Mouse (Mus musculus) gastrocnemius, postnatal 36 days (tissue): ENCODE results near the gene Olfr220. TPM values are rescaled to one million over a fixed set of nuclear protein-coding genes. Genes with fewer than 3 reads are reported as not detected.

Source experiments
- DNase-seq, 2 experiments: peaks; one replicate each; pipeline ENCODE4 v3.0.0; 2022
- intact Hi-C: fragments of 180-260 bp; cut with DNase I; formaldehyde crosslinking; loops from one replicate; pipeline ENCODE4 v1.15.1; 2025
- long read RNA-seq, 2 experiments: library from polyadenylated mRNA; stranded (forward); transcript quantifications; one replicate each; pipeline ENCODE4 v2.0.0; 2021
- total RNA-seq, 2 experiments: library from RNA; stranded (reverse); gene quantifications; 2 replicates each; pipeline ENCODE4 v1.2.3; 2021

Olfr220 gene
- total RNA-seq: not detected
- long read RNA-seq, experiment 1: 0 reads
- long read RNA-seq, experiment 2: 0 reads

DNA sequence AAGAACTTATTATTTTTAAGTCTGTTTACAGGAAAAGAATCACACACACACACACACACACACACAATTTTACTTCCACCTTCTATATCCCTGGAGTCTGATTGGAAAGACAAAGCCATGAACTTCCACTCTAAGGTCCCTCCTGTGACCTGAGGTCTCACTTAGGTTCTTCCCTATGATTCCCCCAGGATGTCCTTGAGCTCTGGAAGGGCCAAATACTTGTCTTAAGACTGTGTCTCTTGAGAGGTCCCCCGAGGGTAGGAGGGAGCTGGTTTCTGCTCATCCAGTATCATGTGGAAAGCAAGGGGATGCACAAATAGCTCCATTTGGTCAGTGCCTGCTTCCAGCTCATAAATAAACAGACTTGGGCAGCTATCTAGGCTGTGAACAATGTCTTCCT lies at the start of gene Olfr220:
Gene Olfr220, plus strand, starts transcription at position 301 of the 400 bp plus-strand sequence.
- DNase-seq: no peak
- intact Hi-C loops: no loop called here

DNA sequence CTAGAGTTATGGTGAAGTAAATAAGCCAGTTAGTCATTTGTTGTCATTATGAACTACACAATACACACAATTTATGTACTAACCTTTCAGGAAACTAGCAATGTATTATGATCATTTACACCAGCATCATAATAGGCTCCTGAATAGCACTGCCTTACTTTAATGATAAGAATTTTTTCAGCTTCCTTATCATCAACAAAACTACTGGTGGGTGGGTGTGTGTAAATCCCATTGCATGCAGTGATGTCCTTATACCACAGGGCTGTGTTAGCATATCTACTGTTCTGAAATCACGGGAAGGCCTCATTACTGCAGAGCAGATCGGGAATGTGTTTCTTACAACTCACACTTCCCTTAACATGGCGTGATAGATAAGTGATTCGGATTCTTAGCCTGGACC lies 18.9 kb upstream of the Olfr220 start:
- intact Hi-C loops: no loop called here
- DNase-seq: no peak

DNA sequence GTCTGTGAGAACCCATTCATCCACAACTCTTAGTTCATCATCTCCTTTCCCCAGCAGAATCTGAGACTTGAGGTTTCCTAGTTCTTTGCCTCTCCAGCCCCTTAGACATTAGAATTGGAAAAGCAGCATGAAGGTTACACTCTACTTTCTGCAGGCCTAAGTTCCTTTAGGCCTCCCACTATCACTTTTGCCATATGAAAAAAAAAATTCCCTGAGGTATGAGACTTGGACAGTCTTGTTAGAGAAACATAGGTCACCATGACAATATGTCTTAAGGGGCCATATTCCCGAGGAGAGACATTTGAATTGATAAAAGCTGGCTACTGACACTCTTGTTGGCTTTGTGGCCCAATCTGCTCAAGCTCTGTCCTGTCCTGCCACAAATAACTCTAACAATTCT lies 18.1 kb upstream of the Olfr220 start, which contains the start of gene Olfr414:
Gene Olfr414, plus strand, starts transcription at position 301 of the 400 bp plus-strand sequence.
- DNase-seq: no peak
- intact Hi-C loops: no loop called here

DNA sequence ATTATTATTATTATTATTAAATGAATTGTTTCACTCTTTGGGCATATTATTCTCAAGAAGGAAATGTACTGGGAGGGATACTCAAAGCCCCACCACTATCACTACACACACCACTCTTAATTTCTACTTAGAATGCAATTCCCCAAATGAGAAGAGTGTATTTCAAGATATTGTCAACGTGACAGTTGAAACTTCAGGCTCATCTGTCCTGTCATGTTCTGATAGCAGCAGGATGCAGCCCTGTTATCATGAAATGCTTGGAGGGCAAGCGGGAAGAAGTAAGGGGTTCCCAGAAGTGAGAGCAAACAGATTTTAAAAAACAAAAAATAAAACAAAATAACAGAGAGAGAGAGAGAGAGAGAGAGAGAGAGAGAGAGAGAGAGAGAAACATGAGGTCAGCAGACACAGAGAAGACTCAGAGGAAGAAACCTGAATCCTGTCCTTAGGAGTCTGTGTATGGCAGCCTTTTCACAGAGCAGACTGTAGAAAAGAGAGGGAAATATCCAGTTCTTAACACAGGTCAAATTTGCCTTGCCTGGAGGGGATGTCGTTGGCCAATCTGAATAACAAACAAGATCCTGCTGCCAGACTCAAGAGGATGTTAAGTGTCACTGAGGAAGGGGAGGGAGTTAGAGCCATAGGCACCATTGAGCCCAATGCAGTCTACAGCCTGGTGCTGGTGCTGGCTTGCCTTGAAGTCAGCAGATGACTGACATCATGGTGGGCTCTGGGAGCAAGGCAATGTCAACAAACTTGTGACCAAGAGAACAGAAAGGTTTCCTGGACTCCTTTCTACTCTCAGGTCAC lies 15.5 kb upstream of the Olfr220 start:
- DNase-seq: no peak
- intact Hi-C loops: no loop called here

DNA sequence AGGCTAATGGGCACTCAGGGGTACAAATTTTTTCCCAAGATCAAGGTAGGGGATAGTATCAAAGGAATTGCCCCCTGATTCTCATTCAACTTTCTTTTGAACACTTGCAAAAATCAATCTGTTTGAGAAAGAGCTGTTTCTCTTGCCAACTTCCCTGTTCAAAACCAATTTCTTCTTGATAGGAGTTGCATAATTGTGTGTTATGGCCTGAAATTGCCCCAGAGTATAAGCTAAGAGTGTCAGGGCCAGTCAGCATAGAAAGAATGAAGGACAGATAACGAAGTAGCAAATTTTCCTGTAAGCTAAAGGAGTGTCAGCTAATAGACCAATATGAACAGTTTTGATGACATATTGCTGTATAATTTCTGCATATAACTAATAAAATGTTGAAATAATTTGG lies 14.5 kb upstream of the Olfr220 start:
- intact Hi-C loops: no loop called here
- DNase-seq: no peak

DNA sequence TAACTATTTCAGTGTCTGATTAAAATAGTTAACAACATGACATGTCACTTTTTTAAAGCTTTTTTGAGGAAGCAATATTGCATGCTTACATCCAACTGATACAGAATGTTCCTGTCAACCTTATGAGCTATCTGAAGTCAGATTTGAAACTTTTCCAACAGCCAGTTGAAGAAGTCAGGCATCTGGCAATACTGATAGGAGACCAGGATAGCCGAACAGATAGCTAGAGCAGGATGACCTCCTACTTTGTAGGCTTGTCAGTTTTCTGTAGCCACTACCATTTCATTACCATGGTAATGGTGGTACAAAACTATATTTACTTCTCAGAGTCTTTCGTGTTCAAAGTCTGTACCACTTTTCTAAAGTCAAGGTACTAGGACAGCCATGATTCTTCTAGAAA lies 13.5 kb upstream of the Olfr220 start:
- intact Hi-C loops: no loop called here
- DNase-seq: no peak

DNA sequence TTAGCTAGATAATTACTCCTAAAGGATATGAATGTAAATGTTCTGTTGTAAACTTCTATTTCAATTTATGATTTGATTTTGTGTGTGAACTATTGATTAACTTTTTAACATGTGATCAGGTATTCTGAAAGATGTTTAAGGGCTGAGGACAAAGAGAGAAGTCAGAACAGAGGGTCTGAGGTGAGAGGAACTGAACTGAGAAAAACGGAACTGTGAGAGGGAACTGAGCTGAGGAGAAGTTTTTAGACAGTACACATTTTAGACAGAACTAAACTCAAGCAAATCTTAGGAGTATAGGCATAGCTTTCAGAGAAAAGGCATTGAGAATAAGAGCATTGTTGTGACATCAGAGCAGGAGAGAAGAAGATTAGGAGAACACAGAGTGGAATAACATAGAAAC lies 7.8 kb upstream of the Olfr220 start:
- intact Hi-C loops: no loop called here
- DNase-seq: no peak

DNA sequence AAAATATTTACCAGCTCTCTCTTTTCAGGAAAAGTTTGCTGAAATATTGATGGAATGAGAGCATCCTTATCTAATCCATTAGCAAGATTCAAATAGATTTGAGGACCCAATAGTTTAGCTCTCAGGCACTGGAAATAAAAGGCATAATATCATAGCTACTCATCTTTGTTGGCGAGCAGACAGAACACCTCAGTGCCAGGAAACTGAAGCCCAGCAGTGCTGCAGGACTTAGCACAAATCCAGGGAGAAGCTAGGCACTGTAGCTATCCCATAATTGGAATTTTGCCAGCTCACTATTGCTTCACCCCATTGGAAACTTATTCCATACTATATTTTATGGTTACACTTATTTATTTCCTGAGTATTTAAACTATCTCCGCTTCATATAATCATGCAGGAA lies 13.2 kb downstream of the Olfr220 start:
- no peak for DNase-seq
- intact Hi-C loops: no loop called here

DNA sequence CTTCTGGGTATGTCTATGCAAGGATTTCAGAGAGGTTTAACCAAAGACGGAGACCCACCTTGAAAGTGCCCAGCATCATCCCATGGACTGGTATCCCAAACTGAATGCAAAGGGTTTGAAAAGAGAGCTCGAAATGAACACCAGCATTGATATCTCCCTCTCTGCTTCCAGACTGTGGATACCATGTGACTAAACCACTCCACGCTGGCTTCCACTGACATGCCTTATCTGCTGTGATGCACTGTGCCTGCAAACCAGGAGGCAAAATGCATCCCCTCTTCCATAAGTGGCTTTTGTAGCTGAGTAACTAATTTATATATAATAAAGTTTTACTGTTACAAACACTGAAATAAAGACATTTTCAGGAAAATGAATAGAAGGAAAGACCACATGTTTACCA lies 23.5 kb downstream of the Olfr220 start:
- no peak for DNase-seq
- intact Hi-C loops: loop anchor here (5.0 kb wide), 2 partner anchors 87 to 1003 kb away; no protein-coding TSS in a partner anchor

DNA sequence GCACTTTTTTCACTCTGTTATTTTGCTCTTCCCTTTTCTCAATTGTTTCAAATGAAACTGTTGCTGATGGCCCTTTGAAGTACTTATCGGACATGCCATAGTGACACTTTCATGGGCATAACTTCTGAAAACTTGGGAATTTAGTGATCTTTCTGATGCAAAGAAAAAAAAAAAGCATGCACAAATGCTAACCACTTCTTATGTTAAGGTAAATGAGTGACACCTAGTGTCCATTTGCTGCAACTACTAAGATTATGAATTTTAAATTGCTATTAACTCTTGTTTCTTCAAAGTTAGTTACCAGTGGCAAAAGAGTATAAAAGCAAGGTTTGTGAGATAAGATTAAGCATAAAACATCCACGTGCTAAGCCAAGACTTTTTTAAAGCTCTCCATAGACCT lies 24.4 kb downstream of the Olfr220 start:
- no peak for DNase-seq
- intact Hi-C loops: loop anchor here (5.0 kb wide), 2 partner anchors 86 to 1004 kb away; no protein-coding TSS in a partner anchor

DNA sequence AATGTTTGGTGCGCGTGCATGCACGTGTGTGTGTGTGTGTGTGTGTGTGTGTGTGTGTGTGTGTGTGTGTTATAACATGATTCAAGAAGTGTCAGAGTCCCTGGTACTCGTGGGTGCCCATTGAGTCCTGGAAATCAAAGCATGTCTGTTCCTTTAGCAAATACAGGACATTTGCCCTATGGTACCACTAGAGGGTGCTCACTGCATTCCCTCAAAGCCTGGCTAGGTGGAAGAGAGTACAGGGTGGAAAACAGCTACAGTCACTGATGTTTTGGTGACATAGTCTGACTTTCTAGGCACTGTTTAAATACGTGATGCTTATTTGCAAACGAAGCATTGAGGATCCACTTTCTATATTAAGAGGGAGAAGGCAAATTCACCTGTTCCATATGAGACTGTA lies 27.9 kb downstream of the Olfr220 start:
- intact Hi-C loops: loop anchor here (5.0 kb wide), 2 partner anchors 83 to 1007 kb away; no protein-coding TSS in a partner anchor
- no peak for DNase-seq

DNA sequence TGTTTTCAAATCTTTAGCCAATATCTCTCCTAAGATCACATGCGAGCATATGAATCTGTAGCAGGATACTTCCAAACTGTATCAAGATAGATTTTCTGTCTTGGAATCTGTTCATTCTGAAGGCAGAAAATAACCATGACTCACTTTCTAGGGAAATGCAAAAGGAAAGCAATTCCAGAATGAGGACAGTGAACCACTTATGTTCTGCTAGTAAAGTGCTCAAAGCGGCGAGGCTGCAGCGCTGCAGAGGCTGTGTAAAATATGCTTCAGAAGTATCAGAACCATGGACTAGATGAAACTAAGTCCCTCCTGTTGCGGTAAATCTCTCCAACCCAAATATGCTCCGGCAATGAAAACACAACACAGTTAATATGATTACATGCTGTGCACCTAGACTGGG lies 40.7 kb downstream of the Olfr220 start:
- DNase-seq: no peak
- intact Hi-C loops: no loop called here

DNA sequence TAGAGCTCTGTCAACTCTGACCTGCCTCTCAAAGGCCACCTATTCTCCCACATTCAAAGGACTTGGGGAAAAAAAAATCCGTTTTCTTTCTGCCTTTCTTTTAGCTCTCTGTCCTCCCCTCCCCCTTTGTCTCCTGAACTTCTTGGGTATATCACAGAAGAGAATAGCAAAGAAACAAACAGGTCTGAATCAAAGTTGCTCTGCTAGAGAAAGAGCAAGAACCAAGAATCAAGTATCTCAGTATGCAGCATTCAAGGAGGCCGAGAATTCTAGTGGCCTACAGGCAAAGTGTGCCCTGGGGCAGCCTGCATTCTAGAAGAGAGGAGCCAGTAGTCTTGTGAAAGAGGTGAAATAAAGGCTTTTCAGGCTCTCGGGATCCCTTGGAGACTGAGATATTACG lies 58.2 kb downstream of the Olfr220 start:
- intact Hi-C loops: no loop called here
- DNase-seq: no peak

Other genes with a start within 250 kb of the Olfr220 start
- gene Olfr419, start 190.0 kb upstream of the Olfr220 start, total RNA-seq: not detected
- gene Mptx1, start 111.6 kb upstream of the Olfr220 start, total RNA-seq: not detected
- not detected for gene Olfr417, start 77.0 kb upstream of the Olfr220 start, total RNA-seq
- gene Olfr248, start 51.0 kb upstream of the Olfr220 start, total RNA-seq: not detected
- not detected for gene Olfr414, start 18.0 kb upstream of the Olfr220 start, total RNA-seq
- gene Fmn2, start 59.7 kb downstream of the Olfr220 start, total RNA-seq: under 1 TPM; 0.25 to 0.28 TPM